8 mouse cellular contexts compared by ENCODE assay signal in genomic region chr10:12941018-12941761, GRCm38 (mm10). TPM values are rescaled to one million over a fixed set of nuclear protein-coding genes. Genes with fewer than 3 reads are reported as not detected.
DNase-seq lines count a peak whose midpoint lies in the region; ATAC-seq lines count a peak whose summit lies in the region.

No protein-coding gene starts in this region.

- no peaks in the 10 kb centered on the region for H3K4me1 ChIP-seq in embryonic facial prominence, embryonic 14.5 days (ENCODE audit: control insufficient read depth, insufficient read depth, low read length)
- H3K4me1 ChIP-seq in hindbrain, embryonic 12.5 days: peaks cover 5% of the 10 kb centered on the region

- WGBS in embryonic facial prominence, embryonic 14.5 days: 12% methylated on average over 62 of the region's 63 CpGs
- 9% methylated on average over 63 of the region's 63 CpGs for WGBS in hindbrain, embryonic 12.5 days

- H3K27me3 ChIP-seq in embryonic facial prominence, embryonic 14.5 days (replicated peaks; ENCODE audit: control insufficient read depth, insufficient read depth, low read length): peaks cover 29% of the 10 kb centered on the region
- peaks cover 39% of the 10 kb centered on the region for H3K27me3 ChIP-seq in hindbrain, embryonic 12.5 days

- peak overlapping the region; percentile 60 for H3K9ac ChIP-seq in embryonic facial prominence, embryonic 14.5 days (ENCODE audit: low read depth, low read length)
- peak overlapping the region; percentile 55 for H3K9ac ChIP-seq in hindbrain, embryonic 12.5 days

- no peaks in the 10 kb centered on the region for H3K36me3 ChIP-seq in embryonic facial prominence, embryonic 14.5 days (ENCODE audit: control insufficient read depth, insufficient read depth, low read length)
- H3K36me3 ChIP-seq in hindbrain, embryonic 12.5 days: no peaks in the 10 kb centered on the region

- peak overlapping the region; percentile 45 for H3K4me3 ChIP-seq in embryonic facial prominence, embryonic 14.5 days (ENCODE audit: low read depth, low read length)
- H3K4me3 ChIP-seq in hindbrain, embryonic 12.5 days: peak overlapping the region; percentile 42

- intact Hi-C loops in left cerebral cortex, postnatal 36 days (cut with DNase I): no loop called here

- ATAC-seq in embryonic facial prominence, embryonic 14.5 days (ENCODE audit: low read depth): peak; percentile 86
- ATAC-seq in hindbrain, embryonic 12.5 days (ENCODE audit: low FRiP score): peak; percentile 87
- ATAC-seq in monocyte, adult 5-6 weeks (replicated peaks; ENCODE audit: insufficient number of reproducible peaks, low FRiP score, low TSS enrichment, poor library complexity, severe bottlenecking): 0 out of 2 replicates have a peak, but pooled peaks have one; percentile 15
- ATAC-seq in erythroblast, adult 5-6 weeks (replicated peaks; ENCODE audit: low FRiP score, poor library complexity, severe bottlenecking): no peak

- H3K4me2 ChIP-seq in embryonic facial prominence, embryonic 14.5 days (ENCODE audit: low read depth, low read length): peak overlapping the region; percentile 71
- peak overlapping the region; percentile 64 for H3K4me2 ChIP-seq in hindbrain, embryonic 12.5 days (replicated peaks)

- peak; percentile 30 for DNase-seq in ovary, postnatal 36 days (ENCODE audit: low spot score)
- DNase-seq in ovary, adult 18-20 months (ENCODE audit: low spot score): no peak
- DNase-seq in embryonic facial prominence, embryonic 14.5 days (ENCODE audit: low spot score): peak; percentile 70
- peak; percentile 34 to 56 for DNase-seq in left cerebral cortex, postnatal 36 days (ENCODE audit: low spot score in 2 of 2)
- DNase-seq in spleen, postnatal 14 days (ENCODE audit: low spot score in 2 of 2): no peak

- no peaks in the 10 kb centered on the region for H3K9me3 ChIP-seq in embryonic facial prominence, embryonic 14.5 days (ENCODE audit: control insufficient read depth, low read length)
- H3K9me3 ChIP-seq in hindbrain, embryonic 12.5 days (replicated peaks): no peaks in the 10 kb centered on the region

- H3K27ac ChIP-seq in embryonic facial prominence, embryonic 14.5 days (replicated peaks; ENCODE audit: low read depth, low read length): no peak overlapping the region
- H3K27ac ChIP-seq in hindbrain, embryonic 12.5 days: no peak overlapping the region

RNA-seq across cellular contexts. Expression of gene Stx11, which starts 22.9 kb away (rescaled TPM):
- 3.8 and 5.4 TPM in 2 replicates for polyA plus RNA-seq in embryonic facial prominence, embryonic 14.5 days (2014; fragmentation: Nextera tagmentation; extraction: Ambion mirVana)
- polyA plus RNA-seq in hindbrain, embryonic 12.5 days (2016; fragmentation: Nextera tagmentation; extraction: Ambion mirVana): 2.2 and 3.0 TPM in 2 replicates
- total RNA-seq in left cerebral cortex, postnatal 36 days (2021): under 1 TPM in 1 of 2 experiments, not detected in 1; 0.39 TPM
- 36.7 to 65.0 TPM (median 55.4 TPM) in 3 replicates for total RNA-seq in monocyte, adult 5-6 weeks (2017)
- total RNA-seq in erythroblast, adult 5-6 weeks (2015; ENCODE audit: low replicate concordance): 7.9 and 11.7 TPM in 2 replicates
- total RNA-seq in erythroblast, adult 5-6 weeks (2017; ENCODE audit: low replicate concordance): 7.6 and 8.1 TPM in 2 replicates

Comparison
In these comparisons a context has a peak if more than half of its experiments do, and no peak if none do; other contexts are left out.
1. DNase-seq: peak in ovary, postnatal 36 days (single experiment), embryonic facial prominence, embryonic 14.5 days (single experiment) and left cerebral cortex, postnatal 36 days (2 of 2); none in ovary, adult 18-20 months (single experiment) and spleen, postnatal 14 days (0 of 2).
2. RNA of gene Stx11, which starts 22.9 kb away (total RNA-seq): 36.7 to 65.0 TPM in monocyte, adult 5-6 weeks and 7.6 to 11.7 TPM in erythroblast, adult 5-6 weeks; 0.39 TPM in left cerebral cortex, postnatal 36 days; every median in the first group is over 4 times any median in the second.